11 mouse cellular contexts compared by ENCODE assay signal in the genomic region with DNA sequence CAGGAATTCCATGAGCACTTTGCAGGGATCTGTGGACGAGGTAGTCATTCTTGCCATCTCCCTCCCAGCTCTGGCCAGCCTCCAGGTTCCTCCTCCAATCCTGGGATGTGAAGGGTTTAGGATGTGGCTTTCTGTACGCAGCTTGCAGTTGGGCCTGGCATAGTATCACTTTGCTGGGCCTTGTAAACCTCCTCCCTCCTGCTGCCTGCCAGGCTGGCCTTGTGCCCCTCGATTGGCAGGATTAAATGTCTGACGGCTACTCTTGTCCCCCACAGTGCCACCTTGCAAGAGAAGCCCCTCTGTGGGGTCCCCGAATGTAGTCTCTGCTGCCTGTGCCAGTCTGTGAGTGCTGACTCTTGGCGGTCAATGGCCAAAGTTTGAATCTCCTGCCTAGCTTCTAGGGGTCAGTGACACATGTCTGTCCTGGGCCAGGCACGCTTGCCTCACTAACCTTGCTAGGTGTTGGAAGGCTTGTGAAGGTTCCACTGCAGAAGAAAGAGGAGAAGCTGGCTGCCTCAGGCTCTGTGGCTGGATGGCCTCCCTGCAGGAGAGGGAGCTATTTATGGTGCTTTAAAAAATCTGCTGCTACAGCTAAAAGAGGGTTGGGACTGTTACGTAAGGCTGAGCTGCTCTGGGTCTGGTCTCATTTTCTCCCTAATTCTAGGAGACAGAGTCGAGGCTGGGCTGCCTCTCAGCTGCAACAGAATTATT. TPM values are rescaled to one million over a fixed set of nuclear protein-coding genes. Genes with fewer than 3 reads are reported as not detected.
A peak's percentile ranks its signal among the peaks of the same experiment; 100 is the strongest.
DNase-seq lines count a peak whose midpoint lies in the region; ATAC-seq and TF ChIP-seq lines count a peak whose summit lies in the region.
"Had no signal": no experiment of that assay in that cellular context is flagged by ENCODE, and none has a peak within 500 bp of the region (broad histone marks: within the 10 kb centered on the region; RNA-seq: fewer than 3 reads in every experiment).

No protein-coding gene starts in this region.

- H3K4me2 ChIP-seq in heart, embryonic 15.5 days: peak overlapping the region; percentile 42
- H3K4me2 ChIP-seq: neural tube, embryonic 12.5 days had no signal

- peak overlapping the region; percentile 40 for H3K9ac ChIP-seq in heart, embryonic 15.5 days
- H3K9ac ChIP-seq: neural tube, embryonic 12.5 days had no signal

- H3K4me1 ChIP-seq in embryonic fibroblast, embryonic 13.5 days (ENCODE audit: control insufficient read depth, insufficient read depth, low read length): peaks cover 20% of the 10 kb centered on the region
- peaks cover 84% of the 10 kb centered on the region for H3K4me1 ChIP-seq in heart, embryonic 15.5 days (replicated peaks)

- no peaks in the 10 kb centered on the region for H3K9me3 ChIP-seq in heart, embryonic 15.5 days (replicated peaks)
- H3K9me3 ChIP-seq: neural tube, embryonic 12.5 days had no signal

- 0 out of 2 replicates have a peak, but pooled peaks have one; percentile 10 for ATAC-seq in heart, embryonic 15.5 days (replicated peaks; ENCODE audit: insufficient number of reproducible peaks, insufficient read depth, low FRiP score, low read depth)

- no peak for TF ChIP-seq CTCF in embryonic fibroblast, embryonic 13.5 days (IDR thresholded peaks at IDR 0.05; ENCODE audit: borderline replicate concordance, insufficient read depth, low read length)

- no peak for TF ChIP-seq POLR2A in embryonic fibroblast, embryonic 13.5 days (IDR thresholded peaks at IDR 0.05; ENCODE audit: low read depth, low read length)

- H3K27ac ChIP-seq in embryonic fibroblast, embryonic 13.5 days (ENCODE audit: insufficient read depth, low read length): peak overlapping the region; percentile 18; the same call in 1 of the 2 replicates
- peak overlapping the region; percentile 87 for H3K27ac ChIP-seq in heart, embryonic 15.5 days
- H3K27ac ChIP-seq in macrophage: peak overlapping the region; percentile 28
- H3K27ac ChIP-seq: neural tube, embryonic 12.5 days had no signal

- H3K27me3 ChIP-seq in heart, embryonic 15.5 days: no peaks in the 10 kb centered on the region
- H3K27me3 ChIP-seq: CH12.LX; neural tube, embryonic 12.5 days had no signal

- no peak overlapping the region for H3K4me3 ChIP-seq in embryonic fibroblast, embryonic 13.5 days (ENCODE audit: insufficient read depth, low read length)
- no peak overlapping the region for H3K4me3 ChIP-seq in heart, embryonic 15.5 days
- no peak overlapping the region for H3K4me3 ChIP-seq in macrophage (ENCODE audit: inconsistent target)
- H3K4me3 ChIP-seq: erythroblast, embryonic 14.5 days; neural tube, embryonic 12.5 days had no signal

- DNase-seq in heart, adult 18-20 months: peak; percentile 72 to 85
- DNase-seq in heart, postnatal 25 days (ENCODE audit: low spot score): no peak
- DNase-seq in layer of hippocampus, adult 9-10 months (ENCODE audit: low spot score): peak; percentile 63
- DNase-seq in spleen, postnatal 14 days (ENCODE audit: low spot score in 2 of 2): no peak
- no peak for DNase-seq in liver

- intact Hi-C loops in heart, postnatal 25 days (cut with DNase I): loop anchor here (2.0 kb wide), 1 partner anchor 55 kb away; no protein-coding TSS in a partner anchor

- 50% methylated on average over 9 of the region's 9 CpGs for WGBS in heart, embryonic 15.5 days
- WGBS in macrophage (ENCODE audit: missing documents): 78% methylated on average over 9 of the region's 9 CpGs

- peaks cover 97% of the 10 kb centered on the region for H3K79me2 ChIP-seq in macrophage (ENCODE audit: inconsistent target)

- H3K36me3 ChIP-seq in heart, embryonic 15.5 days: no peaks in the 10 kb centered on the region
- H3K36me3 ChIP-seq in macrophage (ENCODE audit: inconsistent target): no peaks in the 10 kb centered on the region
- H3K36me3 ChIP-seq: neural tube, embryonic 12.5 days had no signal

RNA-seq across cellular contexts. Expression of a gene that starts 58.3 kb away (rescaled TPM):
- total RNA-seq in heart, adult 18-20 months (2021): 100 to 1,000 TPM; 294 to 298 TPM
- 100 to 1,000 TPM; 309 to 322 TPM for total RNA-seq in heart, postnatal 25 days (2021)
- polyA plus RNA-seq in embryonic fibroblast, embryonic 13.5 days (2011; ENCODE audit: insufficient read length, low read depth, missing spikeins): 38.4 and 41.5 TPM in 2 replicates
- polyA plus RNA-seq in heart, embryonic 15.5 days (2015; fragmentation: Nextera tagmentation; extraction: Ambion mirVana): 37.0 and 46.4 TPM in 2 replicates
- total RNA-seq in macrophage (2018; cell fraction: chromatin; rRNA removed): 100 to 1,000 TPM; 175 to 281 (median 222) TPM
- total RNA-seq in macrophage (2018; cell fraction: cytosol; rRNA removed): 10 to 100 TPM; 48.6 to 71.4 (median 54.7) TPM
- total RNA-seq in macrophage (2018; cell fraction: nucleus; rRNA removed): 100 to 1,000 TPM in 25 of 26 experiments, 10 to 100 TPM in 1; 94.9 to 207 (median 141) TPM
- polyA plus RNA-seq in macrophage (2018): 30.9 to 32.9 TPM (median 32.9 TPM) in 3 replicates

Comparison
In these comparisons a context has a peak if more than half of its experiments do, and no peak if none do; other contexts are left out.
1. DNase-seq: peak in heart, adult 18-20 months (2 of 2) and layer of hippocampus, adult 9-10 months (single experiment); none in heart, postnatal 25 days (single experiment), spleen, postnatal 14 days (0 of 2) and liver (single experiment).
2. H3K27ac ChIP-seq: peak in every context shown above with its lines; median percentile 87 in heart, embryonic 15.5 days; 28 in macrophage; 18 in embryonic fibroblast, embryonic 13.5 days.